Mouse (Mus musculus) heart, postnatal 0 days (tissue): Measurements from ENCODE around the gene March8.

Source experiments
- CTCF ChIP-seq: IDR thresholded peaks from 2 replicates; pipeline ENCODE4 v1.5.1; 2016; ENCODE audit warnings: antibody characterized with exemption, control low read depth, low read depth
- EP300 ChIP-seq: IDR thresholded peaks from 2 replicates; pipeline ENCODE4 v1.6.1; 2016; ENCODE audit warnings: antibody characterized with exemption, low read depth

DNA sequence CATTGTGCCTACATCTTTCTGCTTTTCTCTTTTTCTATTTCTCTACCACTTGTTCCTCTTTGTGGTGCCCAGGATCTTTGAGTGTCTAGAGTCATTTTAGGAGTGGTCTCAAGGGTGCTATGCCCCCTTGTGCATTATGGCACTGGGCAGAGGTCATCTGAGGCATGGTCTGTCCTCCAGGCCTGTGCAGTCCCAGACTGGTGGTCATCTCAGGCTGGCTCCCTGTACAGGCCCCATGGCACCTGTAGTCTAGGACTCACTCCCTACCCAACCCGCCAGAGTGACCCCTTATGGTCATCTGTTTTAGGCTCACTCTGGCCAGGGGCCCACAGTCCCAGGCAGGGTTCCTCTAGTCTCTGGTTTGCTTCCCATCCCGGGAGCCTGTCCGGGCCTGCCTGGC, 33.7 kb downstream of the March8 start:
- TF ChIP-seq CTCF (no peak), EP300 (no peak)
